Mouse (Mus musculus): ENCODE data around the gene Adcy7.
A peak's percentile ranks its signal among the peaks of the same experiment; 100 is the strongest.

Adcy7 gene

DNA sequence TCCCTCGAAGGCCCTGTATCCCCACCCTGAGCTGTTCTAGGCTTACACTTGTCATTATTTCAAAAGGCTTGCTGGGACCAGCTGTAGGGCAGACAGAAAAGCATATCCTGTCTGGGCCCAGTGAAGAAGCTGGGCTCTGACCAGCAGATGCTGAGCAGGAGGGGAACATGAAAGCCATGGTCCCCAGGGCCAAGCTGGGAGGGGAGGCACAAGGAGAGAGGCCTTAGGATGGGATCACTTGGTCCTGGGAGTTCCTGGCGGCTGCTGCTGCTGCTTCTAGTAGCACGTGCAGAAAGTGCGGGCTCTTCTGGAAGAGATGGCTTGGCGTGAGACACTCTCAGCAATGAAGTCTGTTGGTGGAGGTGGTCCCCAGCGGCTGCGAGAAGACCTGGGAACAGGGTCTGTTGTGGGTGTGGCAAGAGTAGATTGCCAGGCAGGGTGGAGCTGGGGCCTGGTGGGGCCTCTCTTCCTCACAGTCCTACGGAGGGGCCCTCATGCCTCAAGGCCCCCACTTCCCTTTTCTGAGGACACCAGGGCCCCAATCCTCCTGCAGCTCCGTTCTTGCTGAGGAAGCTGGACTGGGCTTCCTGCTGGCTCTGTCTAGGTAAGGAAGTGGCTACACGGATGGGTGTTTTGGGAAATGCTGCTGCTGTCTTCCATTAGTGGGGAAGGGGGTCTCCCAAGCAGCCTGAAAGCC is 27.9 kb downstream of the Adcy7 start:
- DNase-seq (ENCODE audit: extremely low spot score, low spot score) = no peak

DNA sequence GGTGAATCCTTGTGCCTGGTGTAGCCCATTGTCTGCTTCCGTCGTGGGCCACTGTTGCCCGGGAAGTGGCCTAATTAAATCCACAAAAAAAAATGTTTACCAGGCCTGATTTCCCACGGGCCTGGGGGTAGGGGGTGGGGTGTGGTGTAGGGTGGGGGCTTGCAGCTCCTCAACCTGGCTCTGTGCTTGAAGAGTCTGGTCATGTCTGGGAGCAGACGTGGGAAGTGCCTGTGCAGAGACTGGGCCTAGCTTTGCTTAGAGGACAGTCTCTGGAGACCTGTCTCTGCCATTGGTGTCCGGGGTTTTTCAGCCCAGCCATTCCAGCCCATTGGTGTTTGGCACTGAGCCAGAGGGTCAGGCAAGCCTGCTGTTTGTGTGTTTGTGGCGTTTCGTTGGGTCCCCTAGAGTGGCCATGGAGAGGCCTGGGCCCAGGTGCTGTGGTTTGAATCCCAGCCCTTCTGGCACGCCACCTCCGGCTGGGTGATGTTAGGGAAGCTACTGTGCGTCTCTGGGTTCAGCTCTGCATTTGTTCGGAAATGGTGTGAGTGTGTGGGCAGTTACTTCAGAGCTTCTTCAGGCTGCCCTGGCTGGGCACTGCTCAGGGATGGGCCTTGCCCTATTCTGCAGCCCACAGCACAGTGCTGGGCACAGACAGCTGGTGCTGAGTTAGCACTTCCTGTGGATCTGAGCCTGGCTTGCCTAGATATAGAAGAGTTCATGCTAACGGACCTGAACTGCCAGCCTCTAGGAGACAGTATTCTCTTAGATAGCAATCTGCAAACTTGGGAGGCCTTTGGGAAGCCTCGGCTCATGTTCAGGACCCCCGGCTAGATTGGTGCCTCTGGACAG is 29.6 kb downstream of the Adcy7 start:
- no peak for DNase-seq (ENCODE audit: extremely low spot score, low spot score)

GRCm38 (mm10) chr8:88305814-88306213 is 33.6 kb downstream of the Adcy7 start:
- no peak for DNase-seq (ENCODE audit: extremely low spot score, low spot score)

GRCm38 (mm10) chr8:88306511-88306910 is 34.3 kb downstream of the Adcy7 start:
- no peak for DNase-seq (ENCODE audit: extremely low spot score, low spot score)

GRCm38 (mm10) chr8:88307736-88308135 is 35.5 kb downstream of the Adcy7 start:
- no peak for DNase-seq (ENCODE audit: extremely low spot score, low spot score)

- no peak for DNase-seq (ENCODE audit: extremely low spot score, low spot score)
These were observed 37.2 kb downstream of the Adcy7 start for GRCm38 (mm10) chr8:88309274-88309873.

GRCm38 (mm10) chr8:88309881-88310280 is 37.7 kb downstream of the Adcy7 start:
- no peak for DNase-seq (ENCODE audit: extremely low spot score, low spot score)

DNA sequence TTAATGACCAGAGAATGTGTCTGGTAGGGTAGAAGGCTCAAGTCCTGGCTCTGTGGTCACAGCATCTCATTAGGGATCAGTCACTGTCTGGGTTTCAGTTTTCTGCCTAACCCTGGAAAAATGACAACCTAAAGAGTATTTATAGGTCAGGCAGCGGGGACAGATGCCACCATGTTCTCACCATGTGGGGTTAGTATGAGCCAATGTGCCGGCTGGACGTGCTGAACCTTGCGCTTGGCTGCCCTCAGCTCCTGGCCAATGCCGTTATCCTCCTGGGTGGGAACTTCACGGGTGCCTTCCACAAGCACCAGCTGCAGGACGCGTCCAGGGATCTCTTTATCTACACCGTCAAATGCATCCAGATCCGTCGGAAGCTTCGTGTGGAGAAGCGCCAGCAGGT is 38.1 kb downstream of the Adcy7 start:
- no peak for DNase-seq (ENCODE audit: extremely low spot score, low spot score)

DNA sequence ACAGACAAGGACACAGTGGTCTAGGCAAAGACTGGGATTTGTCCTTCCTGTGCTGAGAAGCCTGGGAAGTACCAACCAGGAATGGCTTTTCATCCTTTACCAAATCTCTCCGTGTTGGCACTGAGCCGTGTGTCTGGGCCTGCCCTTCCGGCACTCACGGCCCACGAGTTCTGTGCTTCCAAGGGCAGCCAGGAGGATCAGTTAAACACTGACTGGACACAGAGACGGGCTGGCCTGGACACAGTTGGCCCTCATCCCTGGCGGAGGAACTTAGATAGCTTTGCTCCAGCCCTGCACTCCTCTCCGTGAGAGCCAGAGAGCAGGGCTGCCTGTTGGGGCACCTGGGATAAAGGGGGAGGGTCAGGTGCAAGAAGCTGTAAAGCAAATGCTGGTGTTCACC is 40.8 kb downstream of the Adcy7 start:
- no peak for DNase-seq (ENCODE audit: extremely low spot score, low spot score)

DNA sequence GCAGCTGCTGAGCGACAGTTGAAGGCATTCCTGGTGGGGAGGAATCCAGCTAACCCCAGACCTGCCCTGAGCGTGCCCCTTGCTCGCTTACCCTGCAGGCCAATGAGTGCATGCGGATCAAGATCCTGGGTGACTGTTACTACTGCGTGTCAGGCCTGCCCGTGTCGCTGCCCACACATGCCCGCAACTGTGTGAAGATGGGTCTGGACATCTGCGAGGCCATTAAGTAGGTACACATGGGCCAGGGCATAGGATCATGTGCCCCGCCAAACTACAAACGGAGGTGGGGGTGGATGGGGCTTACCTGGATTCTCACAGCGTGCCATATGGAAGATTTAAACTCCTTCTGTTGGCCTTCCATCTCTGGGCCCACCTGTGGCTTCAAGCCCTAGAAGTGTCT is 41.8 kb downstream of the Adcy7 start:
- no peak for DNase-seq (ENCODE audit: extremely low spot score, low spot score)

DNA sequence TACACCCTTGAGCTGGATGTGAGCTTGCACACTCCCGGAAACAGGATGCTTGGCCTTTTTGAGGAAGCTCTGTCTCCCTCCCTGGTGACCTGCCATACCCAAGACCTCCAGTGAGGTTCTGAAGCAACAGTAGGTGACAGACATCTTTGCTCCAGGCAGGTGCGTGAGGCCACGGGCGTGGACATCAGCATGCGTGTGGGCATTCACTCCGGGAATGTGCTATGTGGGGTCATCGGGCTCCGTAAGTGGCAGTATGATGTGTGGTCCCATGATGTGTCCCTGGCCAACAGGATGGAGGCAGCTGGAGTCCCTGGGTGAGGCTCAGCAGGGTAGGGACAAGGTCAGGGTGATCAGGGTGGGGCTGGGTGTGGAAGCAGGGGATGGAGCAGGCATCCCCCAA is 43.1 kb downstream of the Adcy7 start:
- DNase-seq (ENCODE audit: extremely low spot score, low spot score) = no peak

GRCm38 (mm10) chr8:88316139-88316931 is 44.1 kb downstream of the Adcy7 start:
- DNase-seq (ENCODE audit: extremely low spot score, low spot score) = no peak

DNA sequence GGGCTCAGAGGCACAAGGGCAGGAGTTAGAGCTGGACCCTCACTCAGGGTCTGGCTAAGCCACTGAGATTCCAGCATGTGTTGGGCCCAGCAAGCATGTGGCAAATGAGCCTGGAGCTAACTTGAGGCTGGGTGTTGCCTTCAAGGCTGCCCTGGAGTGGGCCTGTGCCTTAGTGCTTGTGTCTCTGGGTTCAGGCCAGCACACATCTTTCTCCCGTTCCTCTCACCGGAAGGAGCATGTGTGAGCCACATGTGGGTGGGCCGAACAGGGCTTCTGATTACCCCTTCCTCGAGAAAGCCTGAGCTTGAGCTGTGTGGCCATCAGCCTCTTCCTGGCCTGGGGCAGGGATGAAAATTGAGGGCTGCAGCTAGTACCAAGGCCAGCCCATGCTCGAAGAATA is 45.1 kb downstream of the Adcy7 start:
- DNase-seq (ENCODE audit: extremely low spot score, low spot score) = peak; percentile 26

DNA sequence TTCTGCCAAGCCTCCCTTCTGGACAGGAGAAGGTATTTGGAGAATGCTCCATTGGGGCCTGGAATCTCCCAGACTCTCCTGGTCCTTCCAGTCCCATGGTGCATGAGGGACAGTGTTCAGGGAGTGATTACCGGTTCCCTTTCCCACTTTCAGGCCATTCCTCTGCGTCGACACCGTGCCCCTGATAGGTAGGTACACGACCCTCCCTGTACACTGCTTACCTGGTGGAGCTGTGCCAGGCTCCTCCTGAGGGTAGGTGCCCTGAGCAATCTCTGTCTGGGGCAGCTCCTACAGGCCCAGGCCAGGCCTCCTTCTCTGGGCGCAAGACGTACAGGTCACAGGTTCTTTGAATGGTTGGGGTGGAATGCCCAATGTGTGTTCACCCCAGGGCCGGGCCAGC is 45.9 kb downstream of the Adcy7 start:
- no peak for DNase-seq (ENCODE audit: extremely low spot score, low spot score)

- no peak for DNase-seq (ENCODE audit: extremely low spot score, low spot score)
These were observed 47.9 kb downstream of the Adcy7 start for GRCm38 (mm10) chr8:88320134-88320533.

DNA sequence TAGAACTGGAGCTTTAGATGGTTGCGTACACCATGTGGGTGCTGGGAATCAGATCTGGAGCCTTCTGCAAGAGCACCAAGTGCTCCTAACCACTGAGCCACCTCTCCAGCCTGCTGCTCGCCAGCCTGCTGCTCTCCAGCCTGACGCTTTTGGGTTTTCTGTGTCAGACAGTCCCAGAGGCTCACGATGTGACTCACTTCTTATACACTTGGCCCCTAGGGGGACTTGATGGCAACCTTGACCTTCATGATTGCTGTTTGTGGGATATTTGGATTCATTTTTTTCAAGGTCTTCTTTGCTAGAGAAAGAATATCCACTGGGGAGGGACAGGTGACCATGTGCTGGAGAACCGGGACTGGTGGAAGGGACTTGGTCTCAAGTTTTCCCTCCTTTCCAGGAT is 49.2 kb downstream of the Adcy7 start:
- DNase-seq (ENCODE audit: extremely low spot score, low spot score) = no peak

DNA sequence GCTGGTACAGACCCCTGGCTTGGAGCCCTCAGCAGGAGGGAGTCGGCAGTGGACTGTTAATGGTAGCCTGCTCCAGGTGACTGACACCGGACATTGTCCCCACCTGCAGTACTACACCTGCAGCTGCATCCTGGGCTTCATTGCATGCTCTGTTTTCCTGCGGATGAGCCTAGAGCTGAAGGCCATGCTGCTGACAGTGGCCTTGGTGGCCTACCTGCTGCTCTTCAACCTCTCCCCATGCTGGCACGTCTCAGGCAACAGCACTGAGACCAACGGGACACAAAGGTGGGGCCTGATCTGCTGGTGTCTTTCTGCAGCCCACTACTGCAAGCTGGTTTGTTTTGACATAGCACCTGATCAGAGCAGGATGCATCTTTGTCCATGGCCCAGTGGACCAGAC is 51.3 kb downstream of the Adcy7 start:
- DNase-seq (ENCODE audit: extremely low spot score, low spot score) = no peak

GRCm38 (mm10) chr8:88324760-88325159 is 52.6 kb downstream of the Adcy7 start:
- DNase-seq (ENCODE audit: extremely low spot score, low spot score) = no peak

- DNase-seq (ENCODE audit: extremely low spot score, low spot score) = no peak
These were observed 53.0 kb downstream of the Adcy7 start for GRCm38 (mm10) chr8:88325251-88325650.

DNA sequence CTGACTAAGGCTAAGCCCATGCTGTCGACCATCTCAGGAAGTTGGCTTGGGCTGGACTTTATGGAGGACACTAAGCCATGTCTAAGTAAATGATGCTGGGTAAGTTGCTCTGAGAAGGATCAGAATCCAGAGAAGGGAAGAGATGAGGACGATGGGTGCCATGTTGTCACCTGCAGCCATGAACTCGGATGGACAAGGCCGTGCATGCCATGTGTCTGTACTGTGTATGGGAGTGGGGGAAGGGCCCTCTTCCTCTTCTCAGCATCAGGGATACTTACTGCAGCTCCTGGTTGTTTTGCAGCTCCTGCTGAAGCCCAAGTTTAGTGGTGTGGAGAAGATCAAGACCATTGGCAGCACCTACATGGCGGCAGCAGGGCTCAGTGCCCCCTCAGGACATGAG is 53.6 kb downstream of the Adcy7 start:
- no peak for DNase-seq (ENCODE audit: extremely low spot score, low spot score)

DNA sequence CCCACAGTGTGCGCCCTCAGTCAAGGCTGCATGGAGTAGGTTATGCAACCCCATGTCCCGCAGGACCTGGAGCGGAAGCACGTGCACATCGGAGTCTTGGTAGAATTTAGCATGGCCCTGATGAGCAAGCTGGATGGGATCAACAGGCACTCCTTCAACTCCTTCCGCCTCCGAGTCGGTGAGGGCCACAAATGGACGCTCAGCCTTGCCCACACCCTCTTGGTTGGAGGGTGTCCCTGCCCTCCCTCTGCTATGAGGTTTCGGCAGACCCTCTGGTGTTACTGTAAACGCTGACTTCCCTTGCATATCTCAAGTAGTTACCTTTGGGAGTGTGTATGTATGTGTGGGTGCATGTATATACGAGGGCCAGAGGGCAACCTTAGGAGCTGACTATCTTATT is 54.1 kb downstream of the Adcy7 start:
- no peak for DNase-seq (ENCODE audit: extremely low spot score, low spot score)

DNA sequence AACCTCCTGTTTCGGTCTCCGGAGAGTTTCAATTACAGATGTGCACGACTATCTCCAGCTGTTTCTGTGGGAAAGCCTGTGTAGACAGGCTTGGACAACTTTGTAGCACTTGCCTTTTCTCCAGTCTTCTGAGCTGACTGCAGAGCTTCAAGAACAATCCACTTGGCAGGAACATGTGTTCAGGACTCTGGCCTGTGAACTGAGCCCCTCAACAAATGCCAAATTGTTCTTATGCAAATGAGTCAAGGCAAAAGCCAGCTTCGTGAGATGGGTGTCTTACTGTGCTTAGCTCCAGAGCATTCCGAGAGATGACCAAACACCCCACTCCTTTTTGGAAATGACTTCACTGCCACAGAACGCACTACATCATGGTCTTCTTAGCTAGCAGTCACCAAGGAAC is 56.5 kb downstream of the Adcy7 start:
- DNase-seq (ENCODE audit: extremely low spot score, low spot score) = no peak
